8 mouse cellular contexts compared by ENCODE assay signal in genomic region chr6:128355726-128356416, GRCm38 (mm10). TPM values are rescaled to one million over a fixed set of nuclear protein-coding genes. Genes with fewer than 3 reads are reported as not detected.
DNase-seq lines count a peak whose midpoint lies in the region; ATAC-seq lines count a peak whose summit lies in the region.

Tulp3 (minus strand) TSS chr6:128355851.

- WGBS in forebrain, embryonic 11.5 days, result under 1% methylated on average over 42 of the region's 42 CpGs
- under 1% methylated on average over 39 of the region's 42 CpGs for WGBS in heart, embryonic 16.5 days
- WGBS in liver, embryonic 15.5 days (ENCODE audit: insufficient replicate concordance), result under 1% methylated on average over 42 of the region's 42 CpGs
- 0% methylated on average over 42 of the region's 42 CpGs for WGBS in neural tube, embryonic 12.5 days

- peak within 1 kb of the TSS; percentile 50; the same call in 1 of the 2 replicates for H3K27ac ChIP-seq in forebrain, embryonic 11.5 days (ENCODE audit: low read depth, low read length)
- H3K27ac ChIP-seq in heart, embryonic 16.5 days (ENCODE audit: low read length), result peak within 1 kb of the TSS; percentile 82
- 0 out of 2 replicates have a peak within 1 kb of the TSS, but pooled peaks have one; percentile 24 for H3K27ac ChIP-seq in liver, embryonic 15.5 days (replicated peaks)
- H3K27ac ChIP-seq in neural tube, embryonic 12.5 days, result peak within 1 kb of the TSS; percentile 66

- H3K9ac ChIP-seq in forebrain, embryonic 11.5 days (ENCODE audit: low read length), result peak within 1 kb of the TSS; percentile 82
- peak within 1 kb of the TSS; percentile 84 for H3K9ac ChIP-seq in heart, embryonic 16.5 days (ENCODE audit: low read length)
- H3K9ac ChIP-seq in liver, embryonic 15.5 days, result peak within 1 kb of the TSS; percentile 58
- peak within 1 kb of the TSS; percentile 83 for H3K9ac ChIP-seq in neural tube, embryonic 12.5 days

- no peaks in the 10 kb centered on the region for H3K27me3 ChIP-seq in forebrain, embryonic 11.5 days (ENCODE audit: control insufficient read depth, insufficient read depth, low read length)
- H3K27me3 ChIP-seq in heart, embryonic 16.5 days (ENCODE audit: control insufficient read depth, insufficient read depth, low read length), result no peaks in the 10 kb centered on the region
- H3K27me3 ChIP-seq in liver, embryonic 15.5 days, result peaks cover 21% of the 10 kb centered on the region
- no peaks in the 10 kb centered on the region for H3K27me3 ChIP-seq in neural tube, embryonic 12.5 days (replicated peaks)

- DNase-seq in CD8-positive naive resting alpha-beta T cell, adult 2 months (ENCODE audit: low read depth in 2 of 2, low spot score in 2 of 2), result peak; percentile 71 to 82
- DNase-seq in c-Kit-positive CD71-negative TER-119-negative erythroid progenitor cells, embryonic 14.5 days (ENCODE audit: low read depth), result peak; percentile 78
- DNase-seq in forebrain, embryonic 11.5 days (ENCODE audit: low spot score), result peak; percentile 99
- peak; percentile 97 to 98 for DNase-seq in kidney, postnatal 36 days
- DNase-seq in telencephalon, adult 2 months (ENCODE audit: low read depth, low spot score), result peak; percentile 92

- H3K36me3 ChIP-seq in forebrain, embryonic 11.5 days (ENCODE audit: control insufficient read depth, insufficient read depth, low read length), result peaks cover 2% of the 10 kb centered on the region; the same call in 1 of the 2 replicates
- peaks cover 15% of the 10 kb centered on the region; the same call in 1 of the 2 replicates for H3K36me3 ChIP-seq in heart, embryonic 16.5 days (ENCODE audit: control insufficient read depth, insufficient read depth)
- peaks cover 36% of the 10 kb centered on the region for H3K36me3 ChIP-seq in liver, embryonic 15.5 days (replicated peaks)
- H3K36me3 ChIP-seq in neural tube, embryonic 12.5 days, result peaks cover 27% of the 10 kb centered on the region

- H3K4me2 ChIP-seq in forebrain, embryonic 11.5 days (ENCODE audit: low read depth, low read length, severe bottlenecking), result peak within 1 kb of the TSS; percentile 77
- peak within 1 kb of the TSS; percentile 91 for H3K4me2 ChIP-seq in heart, embryonic 16.5 days (ENCODE audit: low read depth, low read length)
- H3K4me2 ChIP-seq in liver, embryonic 15.5 days, result peak within 1 kb of the TSS; percentile 92
- H3K4me2 ChIP-seq in neural tube, embryonic 12.5 days (replicated peaks), result peak within 1 kb of the TSS; percentile 74

- H3K9me3 ChIP-seq in forebrain, embryonic 11.5 days (ENCODE audit: control insufficient read depth, low read length), result no peaks in the 10 kb centered on the region
- no peaks in the 10 kb centered on the region for H3K9me3 ChIP-seq in heart, embryonic 16.5 days (replicated peaks; ENCODE audit: control insufficient read depth, low read length)
- H3K9me3 ChIP-seq in liver, embryonic 15.5 days (replicated peaks), result no peaks in the 10 kb centered on the region
- H3K9me3 ChIP-seq in neural tube, embryonic 12.5 days, result no peaks in the 10 kb centered on the region

- H3K4me3 ChIP-seq in forebrain, embryonic 11.5 days (ENCODE audit: low read depth, low read length), result peak within 1 kb of the TSS; percentile 78
- H3K4me3 ChIP-seq in heart, embryonic 16.5 days (ENCODE audit: low read length), result peak within 1 kb of the TSS; percentile 87
- peak within 1 kb of the TSS; percentile 68 for H3K4me3 ChIP-seq in liver, embryonic 15.5 days (replicated peaks)
- peak within 1 kb of the TSS; percentile 83 for H3K4me3 ChIP-seq in neural tube, embryonic 12.5 days

- H3K4me1 ChIP-seq in forebrain, embryonic 11.5 days (replicated peaks; ENCODE audit: control insufficient read depth, insufficient read depth, low read length), result peaks cover 2% of the 10 kb centered on the region; the same call in 1 of the 2 replicates
- H3K4me1 ChIP-seq in heart, embryonic 16.5 days (ENCODE audit: control insufficient read depth, insufficient read depth, low read length), result peaks cover 6% of the 10 kb centered on the region
- H3K4me1 ChIP-seq in liver, embryonic 15.5 days (replicated peaks), result peaks cover 40% of the 10 kb centered on the region
- peaks cover 13% of the 10 kb centered on the region for H3K4me1 ChIP-seq in neural tube, embryonic 12.5 days

- peak; percentile 99 for ATAC-seq in forebrain, embryonic 11.5 days (replicated peaks; ENCODE audit: low FRiP score)
- ATAC-seq in heart, embryonic 16.5 days (replicated peaks; ENCODE audit: extremely low read depth, insufficient read depth, low FRiP score), result peak; percentile 100
- ATAC-seq in liver, embryonic 15.5 days (ENCODE audit: insufficient read depth), result peak; percentile 98
- peak; percentile 98 for ATAC-seq in neural tube, embryonic 12.5 days (ENCODE audit: low FRiP score, low read depth)

RNA-seq across cellular contexts. Expression of gene Tulp3, which starts in this region (rescaled TPM):
- 17.7 and 23.7 TPM in 2 replicates for polyA plus RNA-seq in forebrain, embryonic 11.5 days (2014; fragmentation: Nextera tagmentation; extraction: Ambion mirVana)
- polyA plus RNA-seq in heart, embryonic 16.5 days (2015; fragmentation: Nextera tagmentation; extraction: Ambion mirVana), result 11.0 and 11.1 TPM in 2 replicates
- 1.5 and 1.7 TPM in 2 replicates for polyA plus RNA-seq in liver, embryonic 15.5 days (2015; fragmentation: Nextera tagmentation; extraction: Ambion mirVana)
- polyA plus RNA-seq in neural tube, embryonic 12.5 days (2016; fragmentation: Nextera tagmentation; extraction: Ambion mirVana), result 18.9 and 20.5 TPM in 2 replicates

Comparison
In these comparisons a context has a peak if more than half of its experiments do, and no peak if none do; other contexts are left out.
1. Peak in every context shown above with its lines: DNase-seq, ATAC-seq, H3K4me3 ChIP-seq and H3K27ac ChIP-seq.
2. H3K27ac ChIP-seq: peak in every context shown above with its lines; median percentile 82 in heart, embryonic 16.5 days; 66 in neural tube, embryonic 12.5 days; 50 in forebrain, embryonic 11.5 days; 24 in liver, embryonic 15.5 days.